Mouse (Mus musculus): ENCODE measurements around the gene Naa40. TPM values are rescaled to one million over a fixed set of nuclear protein-coding genes. Genes with fewer than 3 reads are reported as not detected.

The Naa40 gene
- 28.8 and 36.9 TPM in 2 replicates for polyA plus RNA-seq (2015; fragmentation: Nextera tagmentation; extraction: Ambion mirVana)

DNA sequence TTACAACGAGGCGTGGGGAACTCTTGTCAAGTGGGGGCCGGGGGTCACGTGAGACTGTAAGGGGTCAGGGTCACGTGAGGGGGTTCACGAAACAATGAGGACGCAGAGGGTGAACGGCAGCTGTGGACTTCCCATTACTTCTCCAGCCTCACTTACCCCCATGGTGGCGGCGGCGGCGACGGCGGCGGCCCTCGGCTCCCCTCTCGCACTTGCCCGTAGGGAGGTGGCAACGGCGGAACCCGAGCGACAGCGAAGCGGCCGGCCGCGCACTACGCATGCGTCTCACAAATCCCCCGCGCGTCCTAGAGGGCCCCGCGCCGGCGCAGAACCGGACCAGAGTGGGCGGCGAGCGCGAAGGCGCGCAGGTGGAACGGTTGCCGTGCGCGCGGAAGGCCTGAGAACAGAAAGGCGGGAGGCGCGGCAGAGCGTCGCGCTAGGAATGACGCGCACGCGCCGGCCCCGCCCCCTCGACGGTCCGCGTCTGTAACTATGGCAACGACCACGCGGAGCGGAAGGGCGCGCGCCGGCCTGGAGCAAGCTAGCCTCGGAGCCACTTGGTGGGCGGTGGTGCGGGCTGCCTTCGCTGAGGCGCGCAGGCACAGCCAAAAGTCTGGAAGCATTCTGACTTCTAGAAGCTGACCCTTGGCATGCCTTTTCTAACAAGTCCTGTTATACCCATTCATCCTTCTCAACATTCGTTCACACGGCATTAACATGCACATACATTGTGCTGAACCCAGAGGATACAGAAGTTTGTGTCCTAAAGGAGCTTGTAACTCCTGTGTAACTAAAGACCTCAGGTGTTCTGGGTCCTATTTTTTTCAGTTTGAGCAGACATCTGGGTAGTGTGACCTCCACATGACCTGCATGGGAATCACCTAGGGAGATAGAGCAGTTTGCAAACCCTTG lies at the start of gene Naa40:
TSS of gene Naa40 (minus strand) at position 402 of the 909 bp plus-strand sequence.
- WGBS (ENCODE audit: insufficient replicate concordance), result under 1% methylated on average over 80 of the region's 80 CpGs
- peak within 1 kb of the TSS; percentile 92 for H3K27ac ChIP-seq
- H3K36me3 ChIP-seq, result peaks cover 27% of the 10 kb centered on the region
- ATAC-seq (ENCODE audit: low read depth) (peak; percentile 98), DNase-seq (peak; percentile 89)
- no peaks in the 10 kb centered on the region for H3K9me3 ChIP-seq (replicated peaks)
- H3K4me2 ChIP-seq, result peak within 1 kb of the TSS; percentile 92
- peak within 1 kb of the TSS; percentile 91 for H3K9ac ChIP-seq
- peak within 1 kb of the TSS; percentile 84 for H3K4me3 ChIP-seq (replicated peaks)
- peaks cover 40% of the 10 kb centered on the region for H3K4me1 ChIP-seq (replicated peaks)
- H3K27me3 ChIP-seq, result peaks cover 5% of the 10 kb centered on the region

GRCm38 (mm10) chr19:7289767-7290166 lies 48.8 kb upstream of the Naa40 start:
- ATAC-seq (ENCODE audit: low read depth), result no peak
- Histone ChIP-seq H3K4me2 (no peak overlapping the region), H3K4me1 (replicated peaks) (peaks cover 51% of the 10 kb centered on the region)

DNA sequence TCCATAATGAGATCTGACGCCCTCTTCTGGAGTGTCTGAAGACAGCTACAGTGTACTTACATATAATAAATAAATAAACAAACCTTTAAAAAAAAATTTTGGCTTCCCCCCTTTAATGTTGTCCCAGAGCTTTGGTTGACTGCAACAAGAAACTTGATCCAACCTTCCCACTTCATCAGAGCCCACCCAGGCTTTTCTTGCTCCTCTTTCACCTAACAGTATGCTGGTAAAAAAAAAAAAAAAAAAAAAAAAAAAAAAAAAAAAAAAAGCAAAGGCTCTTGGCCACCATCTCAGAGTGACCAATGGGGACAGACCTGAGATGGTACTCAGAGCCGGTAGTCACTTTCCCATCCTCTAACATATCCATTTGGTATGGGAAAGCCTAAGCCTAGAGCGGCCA lies 47.3 kb upstream of the Naa40 start:
- Histone ChIP-seq H3K9me3 (replicated peaks) (no peaks in the 10 kb centered on the region), H3K36me3 (peaks cover 69% of the 10 kb centered on the region), H3K4me1 (replicated peaks) (peaks cover 36% of the 10 kb centered on the region), H3K4me3 (replicated peaks) (no peak overlapping the region), H3K4me2 (no peak overlapping the region), H3K27me3 (no peaks in the 10 kb centered on the region), H3K27ac (no peak overlapping the region), H3K9ac (no peak overlapping the region)
- DNase-seq (no peak), ATAC-seq (ENCODE audit: low read depth) (no peak)
- 74% methylated on average over 3 of the region's 3 CpGs for whole genome bisulfite sequencing (ENCODE audit: insufficient replicate concordance)

More at GRCm38 (mm10) chr19:7289767-7290166, 48.8 kb upstream of the Naa40 start:
- Histone ChIP-seq H3K27me3 (no peaks in the 10 kb centered on the region), H3K9ac (no peak overlapping the region), H3K4me3 (replicated peaks) (no peak overlapping the region), H3K27ac (no peak overlapping the region), H3K36me3 (peaks cover 54% of the 10 kb centered on the region), H3K9me3 (replicated peaks) (no peaks in the 10 kb centered on the region)
- no peak for DNase-seq
- 39% methylated on average over 2 of the region's 2 CpGs for WGBS (ENCODE audit: insufficient replicate concordance)

DNA sequence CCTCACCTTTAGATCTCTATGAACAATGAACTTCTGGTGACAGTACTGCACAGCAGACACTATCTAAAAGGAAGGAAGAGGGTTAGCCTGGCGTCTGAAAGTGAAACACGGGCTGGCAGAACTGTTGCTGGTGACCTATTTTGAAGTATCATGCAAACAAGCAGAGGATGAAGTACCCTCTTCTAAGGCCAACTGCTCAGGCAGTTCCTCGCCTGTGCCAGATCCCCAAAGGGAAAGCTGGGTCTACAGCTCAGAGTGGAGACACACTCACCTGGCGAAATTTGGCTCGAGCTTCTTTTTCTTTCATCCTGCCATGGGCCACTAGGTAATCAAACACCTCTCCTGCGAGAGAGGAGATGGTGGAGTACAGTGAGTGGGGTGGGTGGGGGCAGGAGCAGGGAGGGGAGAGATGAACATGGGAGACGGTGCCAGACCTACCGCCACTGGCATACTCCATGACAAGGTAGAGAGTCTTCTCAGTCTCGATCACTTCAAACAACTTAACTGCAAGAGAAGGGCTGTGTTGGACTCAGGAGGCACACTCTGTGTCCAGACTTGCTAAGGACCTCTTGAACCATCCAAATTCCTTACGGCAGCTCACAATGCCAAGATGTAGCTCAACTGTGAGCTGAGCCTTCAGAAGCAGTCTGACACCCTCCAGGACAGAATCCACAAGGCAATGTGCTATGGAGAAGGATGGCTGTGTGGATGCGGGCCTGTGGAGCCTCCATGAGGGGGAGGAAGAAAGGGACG lies 45.8 kb upstream of the Naa40 start:
- no peak overlapping the region for H3K27ac ChIP-seq
- H3K4me1 ChIP-seq (replicated peaks), result peaks cover 21% of the 10 kb centered on the region
- whole genome bisulfite sequencing (ENCODE audit: insufficient replicate concordance), result 79% methylated on average over 12 of the region's 12 CpGs
- H3K4me2 ChIP-seq, result no peak overlapping the region
- DNase-seq, result no peak
- no peak overlapping the region for H3K9ac ChIP-seq
- H3K27me3 ChIP-seq, result no peaks in the 10 kb centered on the region
- peaks cover 84% of the 10 kb centered on the region for H3K36me3 ChIP-seq
- no peak for ATAC-seq (ENCODE audit: low read depth)
- no peaks in the 10 kb centered on the region for H3K9me3 ChIP-seq (replicated peaks)
- H3K4me3 ChIP-seq (replicated peaks), result no peak overlapping the region

DNA sequence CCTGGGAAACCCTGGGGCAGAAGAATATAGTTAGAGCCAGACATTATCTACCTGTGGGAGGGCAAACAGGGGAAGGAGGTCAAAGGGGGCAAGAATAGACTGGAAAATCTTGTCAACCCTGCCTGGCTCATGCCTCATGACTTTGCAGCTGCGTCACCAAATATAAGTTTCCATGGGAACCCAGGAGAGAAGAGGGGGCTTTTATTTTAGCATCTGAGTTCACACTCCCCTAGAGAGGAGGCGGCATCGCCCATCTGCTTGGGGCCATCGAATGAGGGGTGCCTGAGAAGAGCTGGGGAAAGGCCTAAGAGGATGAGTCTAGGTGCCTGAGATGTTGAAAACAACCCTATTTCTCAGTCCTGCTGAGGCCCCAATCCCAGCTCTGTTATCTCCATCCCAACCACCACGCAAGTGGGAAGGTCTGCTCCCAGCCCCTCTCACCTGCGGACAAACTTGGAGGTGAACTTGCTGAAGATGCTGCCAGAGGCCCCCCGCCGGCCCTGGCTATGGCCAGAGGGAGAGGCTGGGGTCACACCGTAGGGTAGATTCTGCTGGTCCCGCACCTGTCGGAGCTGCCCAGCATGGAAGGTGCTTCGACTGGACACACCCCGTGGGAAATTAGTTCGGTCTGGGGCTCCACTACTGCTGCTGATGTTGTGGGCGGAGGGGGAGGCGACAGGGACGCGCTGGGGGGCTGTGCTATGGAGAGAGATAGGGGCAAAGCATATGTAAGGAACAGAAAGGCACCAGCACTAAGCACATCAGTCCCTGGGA lies 39.8 kb upstream of the Naa40 start:
- no peaks in the 10 kb centered on the region for H3K9me3 ChIP-seq (replicated peaks)
- ATAC-seq (ENCODE audit: low read depth) (no peak), DNase-seq (no peak)
- 89% methylated on average over 18 of the region's 18 CpGs for WGBS (ENCODE audit: insufficient replicate concordance)
- peaks cover 11% of the 10 kb centered on the region; the same call in 1 of the 2 replicates for H3K4me1 ChIP-seq (replicated peaks)
- no peak overlapping the region for H3K4me3 ChIP-seq (replicated peaks)
- peaks cover 100% of the 10 kb centered on the region for H3K36me3 ChIP-seq
- no peak overlapping the region for H3K27ac ChIP-seq
- H3K27me3 ChIP-seq, result no peaks in the 10 kb centered on the region
- no peak overlapping the region for H3K4me2 ChIP-seq
- H3K9ac ChIP-seq, result no peak overlapping the region

DNA sequence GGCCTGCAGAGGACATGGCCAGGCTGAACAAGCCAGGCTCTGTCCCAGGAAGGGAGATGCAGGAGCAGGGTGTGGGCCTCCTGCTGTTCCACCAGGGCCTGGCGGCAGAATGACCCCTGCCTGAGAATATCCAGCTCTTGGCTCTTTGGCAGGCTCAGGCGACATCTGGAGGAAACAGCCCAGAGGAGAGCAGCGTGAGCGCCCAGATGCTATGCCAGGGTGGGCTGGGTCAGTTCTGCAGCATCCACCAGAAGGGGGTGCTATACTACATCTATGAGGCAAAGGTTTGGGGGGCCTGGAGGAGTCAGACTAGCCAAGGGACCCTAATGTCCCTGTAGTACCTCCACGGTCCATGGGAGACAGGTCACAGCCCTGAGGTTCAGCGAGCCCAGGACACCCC lies 38.1 kb upstream of the Naa40 start:
- no peak overlapping the region for H3K9ac ChIP-seq
- ATAC-seq (ENCODE audit: low read depth) (0 out of 2 replicates have a peak, but pooled peaks have one; percentile 21), DNase-seq (no peak)
- H3K27ac ChIP-seq, result no peak overlapping the region
- peaks cover 95% of the 10 kb centered on the region for H3K36me3 ChIP-seq
- H3K4me1 ChIP-seq (replicated peaks), result peaks cover 13% of the 10 kb centered on the region
- no peaks in the 10 kb centered on the region for H3K27me3 ChIP-seq
- no peaks in the 10 kb centered on the region for H3K9me3 ChIP-seq (replicated peaks)
- no peak overlapping the region for H3K4me3 ChIP-seq (replicated peaks)
- H3K4me2 ChIP-seq, result no peak overlapping the region
- WGBS (ENCODE audit: insufficient replicate concordance), result 61% methylated on average over 6 of the region's 6 CpGs

DNA sequence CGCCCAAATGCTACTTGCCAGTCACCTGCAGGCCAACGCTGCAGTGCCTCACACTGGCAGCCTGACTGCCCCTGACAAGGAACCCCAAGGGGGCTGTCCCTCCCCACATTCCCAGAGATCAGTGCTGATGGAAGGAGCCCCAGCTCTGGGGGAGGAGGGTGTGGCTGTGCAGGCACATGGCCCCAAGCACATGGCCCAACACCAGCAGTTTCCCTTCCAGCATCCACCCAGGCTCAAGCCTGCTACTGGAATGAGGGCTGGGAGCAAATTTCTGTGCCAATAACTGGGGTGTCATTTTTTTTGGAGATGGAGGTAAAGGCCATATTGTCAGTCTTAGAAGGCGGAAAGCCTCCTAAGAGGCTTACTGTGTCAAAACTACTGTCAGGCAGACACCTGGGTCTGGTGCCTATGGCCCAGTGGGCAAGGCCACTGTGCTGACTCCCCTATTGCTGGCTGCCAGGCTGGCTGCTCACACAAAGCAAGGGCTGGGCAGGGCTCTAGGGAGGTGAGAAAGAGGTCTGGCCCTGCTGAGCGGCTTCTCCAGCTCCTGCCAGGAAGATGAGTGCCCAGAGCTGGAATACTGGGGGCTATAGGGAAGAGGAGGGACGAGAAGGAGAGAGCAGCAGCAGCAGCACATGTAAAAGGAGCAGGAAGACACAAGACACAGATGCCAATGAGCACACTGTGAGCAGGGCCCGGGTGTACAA lies 37.4 kb upstream of the Naa40 start:
- H3K4me3 ChIP-seq (replicated peaks), result no peak overlapping the region
- peaks cover 13% of the 10 kb centered on the region for H3K4me1 ChIP-seq (replicated peaks)
- no peak for ATAC-seq (ENCODE audit: low read depth)
- no peak overlapping the region for H3K9ac ChIP-seq
- 81% methylated on average over 6 of the region's 6 CpGs for WGBS (ENCODE audit: insufficient replicate concordance)
- H3K27me3 ChIP-seq, result no peaks in the 10 kb centered on the region
- DNase-seq, result no peak
- H3K36me3 ChIP-seq, result peaks cover 91% of the 10 kb centered on the region
- H3K27ac ChIP-seq, result no peak overlapping the region
- H3K4me2 ChIP-seq, result no peak overlapping the region
- no peaks in the 10 kb centered on the region for H3K9me3 ChIP-seq (replicated peaks)

GRCm38 (mm10) chr19:7276796-7277195 lies 35.8 kb upstream of the Naa40 start:
- WGBS (ENCODE audit: insufficient replicate concordance), result 86% methylated on average over 7 of the region's 7 CpGs
- Histone ChIP-seq H3K4me2 (no peak overlapping the region), H3K36me3 (peaks cover 76% of the 10 kb centered on the region), H3K4me3 (replicated peaks) (no peak overlapping the region), H3K9ac (no peak overlapping the region), H3K27ac (no peak overlapping the region), H3K27me3 (no peaks in the 10 kb centered on the region), H3K9me3 (replicated peaks) (no peaks in the 10 kb centered on the region), H3K4me1 (replicated peaks) (peaks cover 13% of the 10 kb centered on the region)
- DNase-seq (no peak), ATAC-seq (ENCODE audit: low read depth) (no peak)

- Histone ChIP-seq H3K9me3 (replicated peaks) (no peaks in the 10 kb centered on the region), H3K4me2 (no peak overlapping the region), H3K4me1 (replicated peaks) (peaks cover 13% of the 10 kb centered on the region), H3K36me3 (peaks cover 69% of the 10 kb centered on the region), H3K27me3 (no peaks in the 10 kb centered on the region), H3K4me3 (replicated peaks) (no peak overlapping the region), H3K27ac (no peak overlapping the region), H3K9ac (no peak overlapping the region)
- DNase-seq (no peak), ATAC-seq (ENCODE audit: low read depth) (no peak)
- 78% methylated on average over 7 of the region's 7 CpGs for WGBS (ENCODE audit: insufficient replicate concordance)
These were observed 35.2 kb upstream of the Naa40 start for GRCm38 (mm10) chr19:7276053-7276659.

DNA sequence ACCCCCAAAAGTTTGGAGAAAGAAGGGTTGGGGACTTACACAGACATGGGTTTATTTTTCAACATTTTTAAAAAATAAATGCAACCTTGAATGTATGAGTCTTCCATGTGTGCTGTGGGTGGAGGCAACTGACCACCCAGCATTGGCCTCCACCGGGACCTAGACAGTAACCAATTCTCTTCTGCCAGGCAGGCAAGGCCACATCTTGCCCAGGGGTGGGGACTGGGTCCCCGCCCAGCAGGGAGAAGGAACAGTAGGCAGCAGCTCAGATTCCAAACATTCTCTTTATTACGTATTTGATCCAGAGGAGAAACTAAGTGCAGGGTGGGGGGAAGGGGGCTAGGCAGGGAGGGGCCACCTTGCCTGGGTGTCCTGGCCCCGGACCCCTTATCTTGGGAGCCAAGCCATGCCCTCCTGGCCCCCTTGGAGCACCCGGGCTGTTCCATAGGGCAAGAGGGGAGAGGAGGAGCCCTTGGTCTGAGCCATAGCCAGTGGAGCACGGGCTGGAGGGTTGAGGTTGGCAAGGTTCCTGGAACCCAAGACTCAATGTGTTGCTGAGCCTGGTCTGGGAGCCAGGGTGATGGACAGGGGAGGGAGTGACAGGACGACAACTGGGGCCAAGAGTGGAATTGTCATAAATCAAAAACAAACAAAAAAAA lies 34.3 kb upstream of the Naa40 start:
- H3K4me1 ChIP-seq (replicated peaks), result peaks cover 16% of the 10 kb centered on the region
- ATAC-seq (ENCODE audit: low read depth) (no peak), DNase-seq (no peak)
- no peak overlapping the region for H3K9ac ChIP-seq
- peaks cover 61% of the 10 kb centered on the region for H3K36me3 ChIP-seq
- H3K27ac ChIP-seq, result no peak overlapping the region
- H3K9me3 ChIP-seq (replicated peaks), result no peaks in the 10 kb centered on the region
- H3K4me2 ChIP-seq, result no peak overlapping the region
- no peaks in the 10 kb centered on the region for H3K27me3 ChIP-seq
- WGBS (ENCODE audit: insufficient replicate concordance), result 70% methylated on average over 7 of the region's 7 CpGs
- no peak overlapping the region for H3K4me3 ChIP-seq (replicated peaks)
